Mouse (Mus musculus): ENCODE measurements around the gene Hsf2bp.

DNA sequence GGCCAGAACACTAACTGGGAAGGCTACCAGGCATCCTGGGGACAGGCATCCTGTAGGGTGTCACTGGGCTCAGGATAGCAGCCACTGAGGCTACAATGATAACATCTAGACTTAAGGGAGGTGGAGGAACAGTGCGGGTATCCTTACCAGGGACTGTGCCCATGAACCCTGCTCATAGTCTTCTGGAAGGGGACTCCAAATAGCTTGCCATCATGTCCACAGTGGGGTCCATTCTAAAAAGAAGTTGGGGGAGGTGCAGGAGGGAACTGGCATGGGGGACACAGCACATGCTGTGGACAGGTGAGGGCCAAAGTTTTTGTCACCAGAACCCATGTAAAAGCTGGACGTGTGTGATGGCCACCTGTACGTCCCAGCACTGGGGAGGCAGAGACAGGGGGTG is 129.7 kb downstream of the Hsf2bp start:
- TF ChIP-seq POLR2A (IDR thresholded peaks at IDR 0.05; ENCODE audit: borderline replicate concordance, control insufficient read depth, low read depth, low read length) (no peak), CTCF (IDR thresholded peaks at IDR 0.05; ENCODE audit: control insufficient read depth, insufficient read depth, low read length) (no peak)

Measured in bone marrow, adult 2 months (tissue).